Mouse (Mus musculus): ENCODE data around the gene Fbxo36. TPM values are rescaled to one million over a fixed set of nuclear protein-coding genes. Genes with fewer than 3 reads are reported as not detected.

Gene Fbxo36
- polyA plus RNA-seq (2015; fragmentation: Nextera tagmentation; extraction: Ambion mirVana): 9.8 and 10.2 TPM in 2 replicates

DNA sequence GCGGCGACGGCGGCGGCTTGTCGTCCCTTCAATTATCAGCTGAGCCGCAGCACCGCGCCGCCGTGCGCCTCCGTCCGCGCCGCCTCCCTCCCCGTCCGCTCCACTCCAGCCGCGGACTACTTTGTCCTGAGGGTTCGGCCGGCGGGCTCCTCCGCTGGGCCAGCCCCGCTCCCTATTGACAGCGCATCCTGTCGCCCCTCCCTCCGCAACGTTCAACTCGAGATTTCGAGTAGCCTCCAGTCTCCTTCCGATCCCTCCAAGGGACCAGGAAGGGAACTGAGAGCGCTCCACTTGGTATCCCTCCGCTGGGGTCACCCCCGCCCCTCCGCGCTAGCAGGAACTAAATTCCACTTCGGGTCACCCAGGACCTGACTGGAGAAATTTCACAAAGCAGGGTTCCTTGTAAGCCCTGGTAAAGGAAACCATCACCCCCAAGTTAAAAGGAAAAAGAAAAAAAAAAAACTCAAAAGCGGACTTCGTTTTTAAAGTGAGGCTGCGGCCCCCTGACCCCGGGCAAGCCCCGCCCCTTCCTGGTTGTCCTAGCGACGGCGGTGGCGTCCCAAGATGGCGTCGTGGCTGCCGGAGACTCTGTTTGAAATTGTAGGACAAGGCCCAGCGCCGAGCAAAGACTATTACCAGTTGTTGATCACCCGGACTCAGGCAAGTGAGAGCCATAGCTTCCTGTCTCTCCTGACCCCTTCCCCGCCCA is at the start of gene Fbxo36:
Gene Fbxo36 (plus strand): TSS at position 533 of the 709 bp plus-strand sequence.
- Histone ChIP-seq H3K36me3 (ENCODE audit: control insufficient read depth, insufficient read depth, low read length) (no peaks in the 10 kb centered on the region), H3K27ac (replicated peaks) (peak within 1 kb of the TSS; percentile 99), H3K4me3 (ENCODE audit: low read depth, low read length) (peak within 1 kb of the TSS; percentile 99), H3K4me2 (replicated peaks; ENCODE audit: low read depth) (peak within 1 kb of the TSS; percentile 49), H3K9me3 (ENCODE audit: control insufficient read depth, low read length) (no peaks in the 10 kb centered on the region), H3K27me3 (ENCODE audit: control insufficient read depth, insufficient read depth, low read length) (no peaks in the 10 kb centered on the region), H3K4me1 (replicated peaks; ENCODE audit: control insufficient read depth, insufficient read depth) (no peaks in the 10 kb centered on the region), H3K9ac (ENCODE audit: low read length) (peak within 1 kb of the TSS; percentile 98)
- TF ChIP-seq CTCF (IDR thresholded peaks at IDR 0.05; ENCODE audit: low read depth) (no peak), EP300 (optimal IDR thresholded peaks at IDR 0.05) (no peak)
- ATAC-seq (ENCODE audit: low FRiP score, low TSS enrichment) (peak; percentile 93), DNase-seq (ENCODE audit: low spot score) (peak; percentile 94)
- WGBS: under 1% methylated on average over 50 of the region's 54 CpGs

DNA sequence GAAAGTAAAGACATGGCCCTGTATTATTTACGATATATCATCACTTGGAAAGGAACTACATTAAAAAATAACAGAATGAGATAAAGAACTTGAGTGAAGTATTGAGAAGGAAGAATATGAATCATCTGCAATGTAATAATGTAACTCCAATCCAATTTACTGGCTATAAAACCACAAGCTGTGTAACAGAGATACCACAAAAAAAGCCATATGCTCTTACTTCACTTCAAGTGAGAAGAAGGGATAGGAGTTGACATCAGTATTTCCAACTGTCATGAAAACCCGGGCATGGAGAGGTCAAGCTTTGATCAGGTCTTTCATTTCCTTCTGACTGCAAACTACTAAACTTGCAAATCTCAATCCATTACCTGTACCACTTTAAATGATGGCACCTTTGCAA is 48.2 kb upstream of the Fbxo36 start:
- Histone ChIP-seq H3K9ac (ENCODE audit: low read length) (no peak overlapping the region), H3K4me1 (replicated peaks; ENCODE audit: control insufficient read depth, insufficient read depth) (no peaks in the 10 kb centered on the region), H3K4me2 (replicated peaks; ENCODE audit: low read depth) (no peak overlapping the region), H3K36me3 (ENCODE audit: control insufficient read depth, insufficient read depth, low read length) (peaks cover 6% of the 10 kb centered on the region; the same call in 1 of the 2 replicates), H3K27me3 (ENCODE audit: control insufficient read depth, insufficient read depth, low read length) (no peaks in the 10 kb centered on the region), H3K4me3 (ENCODE audit: low read depth, low read length) (no peak overlapping the region), H3K27ac (replicated peaks) (no peak overlapping the region), H3K9me3 (ENCODE audit: control insufficient read depth, low read length) (no peaks in the 10 kb centered on the region)
- ATAC-seq (ENCODE audit: low FRiP score, low TSS enrichment): no peak
- 93% methylated on average over 2 of the region's 2 CpGs for WGBS
- no peak for DNase-seq (ENCODE audit: low spot score)
- TF ChIP-seq CTCF (IDR thresholded peaks at IDR 0.05; ENCODE audit: low read depth): no peak
- no peak for TF ChIP-seq EP300 (optimal IDR thresholded peaks at IDR 0.05)

DNA sequence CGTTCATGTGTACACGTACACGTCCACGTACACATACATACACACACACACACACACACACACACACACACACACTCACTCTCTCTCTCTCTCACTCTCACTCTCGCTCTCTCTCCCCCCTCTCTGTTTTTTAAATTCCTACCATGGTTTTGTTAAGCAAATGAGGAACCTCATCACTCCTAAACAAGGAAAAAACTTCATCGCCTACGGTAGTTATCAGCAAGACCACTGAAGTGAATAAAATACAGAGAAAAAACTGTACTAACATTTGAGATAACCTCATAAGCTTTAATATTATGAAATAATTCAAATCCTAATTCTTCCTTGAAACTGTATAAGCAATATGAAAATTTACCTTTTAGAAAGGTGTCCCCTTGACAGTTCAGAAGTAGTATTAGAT is 44.3 kb upstream of the Fbxo36 start:
- ATAC-seq (ENCODE audit: low FRiP score, low TSS enrichment) (no peak), DNase-seq (ENCODE audit: low spot score) (no peak)
- H3K4me1 ChIP-seq (replicated peaks; ENCODE audit: control insufficient read depth, insufficient read depth): no peaks in the 10 kb centered on the region
- no peaks in the 10 kb centered on the region for H3K27me3 ChIP-seq (ENCODE audit: control insufficient read depth, insufficient read depth, low read length)
- H3K4me3 ChIP-seq (ENCODE audit: low read depth, low read length): no peak overlapping the region
- no peak overlapping the region for H3K4me2 ChIP-seq (replicated peaks; ENCODE audit: low read depth)
- 94% methylated on average over 7 of the region's 7 CpGs for WGBS
- no peak overlapping the region for H3K9ac ChIP-seq (ENCODE audit: low read length)
- no peak for TF ChIP-seq EP300 (optimal IDR thresholded peaks at IDR 0.05)
- TF ChIP-seq CTCF (IDR thresholded peaks at IDR 0.05; ENCODE audit: low read depth): no peak
- no peaks in the 10 kb centered on the region for H3K9me3 ChIP-seq (ENCODE audit: control insufficient read depth, low read length)
- no peak overlapping the region for H3K27ac ChIP-seq (replicated peaks)
- peaks cover 6% of the 10 kb centered on the region; the same call in 1 of the 2 replicates for H3K36me3 ChIP-seq (ENCODE audit: control insufficient read depth, insufficient read depth, low read length)

DNA sequence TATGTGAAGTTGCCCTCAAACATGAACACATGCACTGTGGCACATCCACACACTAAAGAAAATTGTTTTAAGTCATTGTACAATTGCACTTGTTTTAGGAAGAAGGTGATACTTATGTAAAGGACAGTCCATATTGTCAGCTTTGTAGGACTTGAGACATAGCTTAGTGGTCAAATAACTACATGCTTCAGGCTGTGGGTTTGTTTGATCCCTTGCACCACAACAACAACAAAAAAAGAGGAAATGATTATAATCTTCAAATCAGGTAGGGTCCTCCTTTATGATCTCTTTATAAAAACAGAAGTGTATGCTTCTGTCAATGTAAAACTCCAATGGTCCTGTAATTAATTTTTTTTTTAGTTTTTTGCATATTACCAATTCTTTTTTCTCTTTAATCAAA is 40.5 kb upstream of the Fbxo36 start:
- H3K9ac ChIP-seq (ENCODE audit: low read length): no peak overlapping the region
- H3K4me2 ChIP-seq (replicated peaks; ENCODE audit: low read depth): no peak overlapping the region
- TF ChIP-seq EP300 (optimal IDR thresholded peaks at IDR 0.05) (no peak), CTCF (IDR thresholded peaks at IDR 0.05; ENCODE audit: low read depth) (no peak)
- H3K36me3 ChIP-seq (ENCODE audit: control insufficient read depth, insufficient read depth, low read length): no peaks in the 10 kb centered on the region; the same call in 1 of the 2 replicates
- H3K4me1 ChIP-seq (replicated peaks; ENCODE audit: control insufficient read depth, insufficient read depth): no peaks in the 10 kb centered on the region
- H3K9me3 ChIP-seq (ENCODE audit: control insufficient read depth, low read length): no peaks in the 10 kb centered on the region
- H3K27ac ChIP-seq (replicated peaks): no peak overlapping the region
- no peak overlapping the region for H3K4me3 ChIP-seq (ENCODE audit: low read depth, low read length)
- ATAC-seq (ENCODE audit: low FRiP score, low TSS enrichment) (no peak), DNase-seq (ENCODE audit: low spot score) (no peak)
- no peaks in the 10 kb centered on the region for H3K27me3 ChIP-seq (ENCODE audit: control insufficient read depth, insufficient read depth, low read length)

DNA sequence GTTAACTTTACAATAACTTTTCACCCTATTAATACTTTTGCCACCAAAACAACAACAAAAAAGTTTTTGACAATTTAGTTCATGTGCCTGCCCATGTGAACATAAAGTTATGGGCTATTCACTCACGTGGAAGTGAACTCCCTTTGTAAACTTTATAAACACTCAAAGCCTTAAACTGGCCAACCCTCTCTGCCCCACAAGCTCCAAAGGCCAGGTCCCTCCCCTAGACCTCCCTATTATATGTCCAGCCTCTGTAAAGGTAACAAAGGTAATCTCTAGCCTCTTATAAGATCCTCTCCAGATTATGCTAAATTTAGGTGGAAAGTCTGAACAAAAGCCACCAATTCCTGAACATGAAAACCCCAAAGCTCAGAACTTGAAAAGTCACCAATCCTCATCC is 35.9 kb upstream of the Fbxo36 start:
- 17% methylated on average over 1 of the region's 1 CpGs for WGBS
- Histone ChIP-seq H3K4me2 (replicated peaks; ENCODE audit: low read depth) (no peak overlapping the region), H3K4me3 (ENCODE audit: low read depth, low read length) (no peak overlapping the region), H3K27me3 (ENCODE audit: control insufficient read depth, insufficient read depth, low read length) (no peaks in the 10 kb centered on the region), H3K36me3 (ENCODE audit: control insufficient read depth, insufficient read depth, low read length) (no peaks in the 10 kb centered on the region), H3K4me1 (replicated peaks; ENCODE audit: control insufficient read depth, insufficient read depth) (no peaks in the 10 kb centered on the region), H3K9ac (ENCODE audit: low read length) (no peak overlapping the region), H3K27ac (replicated peaks) (no peak overlapping the region), H3K9me3 (ENCODE audit: control insufficient read depth, low read length) (no peaks in the 10 kb centered on the region)
- no peak for DNase-seq (ENCODE audit: low spot score)
- TF ChIP-seq CTCF (IDR thresholded peaks at IDR 0.05; ENCODE audit: low read depth) (no peak), EP300 (optimal IDR thresholded peaks at IDR 0.05) (no peak)
- no peak for ATAC-seq (ENCODE audit: low FRiP score, low TSS enrichment)

DNA sequence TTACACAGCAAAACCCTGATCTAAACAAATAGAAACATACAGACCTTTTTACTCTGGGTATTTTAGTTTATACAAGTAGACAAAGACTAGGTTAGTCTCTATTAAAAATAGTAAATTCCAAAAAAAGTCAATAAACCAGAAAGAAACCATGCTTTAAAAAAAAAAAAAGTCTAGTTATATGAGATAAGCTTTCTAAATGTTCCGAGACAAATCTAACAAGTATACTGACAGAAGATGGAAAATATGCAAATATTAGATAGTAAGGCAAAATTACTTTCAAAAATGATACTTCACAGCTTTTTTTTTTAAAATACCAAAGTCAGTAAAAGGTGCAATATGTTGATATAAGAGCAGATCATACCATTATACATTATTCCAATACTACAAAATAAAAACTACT is 22.0 kb upstream of the Fbxo36 start:
- Histone ChIP-seq H3K9me3 (ENCODE audit: control insufficient read depth, low read length) (no peaks in the 10 kb centered on the region), H3K27ac (replicated peaks) (no peak overlapping the region), H3K4me3 (ENCODE audit: low read depth, low read length) (no peak overlapping the region), H3K27me3 (ENCODE audit: control insufficient read depth, insufficient read depth, low read length) (no peaks in the 10 kb centered on the region), H3K4me1 (replicated peaks; ENCODE audit: control insufficient read depth, insufficient read depth) (no peaks in the 10 kb centered on the region), H3K36me3 (ENCODE audit: control insufficient read depth, insufficient read depth, low read length) (no peaks in the 10 kb centered on the region), H3K9ac (ENCODE audit: low read length) (no peak overlapping the region), H3K4me2 (replicated peaks; ENCODE audit: low read depth) (no peak overlapping the region)
- TF ChIP-seq EP300 (optimal IDR thresholded peaks at IDR 0.05) (no peak), CTCF (IDR thresholded peaks at IDR 0.05; ENCODE audit: low read depth) (no peak)
- 68% methylated on average over 1 of the region's 1 CpGs for WGBS
- DNase-seq (ENCODE audit: low spot score) (no peak), ATAC-seq (ENCODE audit: low FRiP score, low TSS enrichment) (no peak)
